Mouse (Mus musculus): ENCODE data around the gene Pfkp.

The Pfkp gene

GRCm38 (mm10) chr13:6602786-6603409 lies 45.7 kb downstream of the Pfkp start:
- no peak for DNase-seq (ENCODE audit: low read depth, low spot score)

- DNase-seq (ENCODE audit: low read depth, low spot score) = no peak
These were observed 46.9 kb downstream of the Pfkp start for GRCm38 (mm10) chr13:6601676-6602075.

- DNase-seq (ENCODE audit: low read depth, low spot score) = no peak
These were observed 48.0 kb downstream of the Pfkp start for GRCm38 (mm10) chr13:6600626-6601025.

- DNase-seq (ENCODE audit: low read depth, low spot score) = no peak
These were observed 50.8 kb downstream of the Pfkp start for GRCm38 (mm10) chr13:6597801-6598200.

GRCm38 (mm10) chr13:6595403-6595802 lies 53.2 kb downstream of the Pfkp start:
- DNase-seq (ENCODE audit: low read depth, low spot score) = no peak

- DNase-seq (ENCODE audit: low read depth, low spot score) = no peak
These were observed 57.7 kb downstream of the Pfkp start for GRCm38 (mm10) chr13:6590846-6591245.

GRCm38 (mm10) chr13:6586009-6586408 lies 62.6 kb downstream of the Pfkp start:
- no peak for DNase-seq (ENCODE audit: low read depth, low spot score)

- DNase-seq (ENCODE audit: low read depth, low spot score) = no peak
These were observed 65.0 kb downstream of the Pfkp start for GRCm38 (mm10) chr13:6583499-6584125.

GRCm38 (mm10) chr13:6575920-6576509 lies 72.6 kb downstream of the Pfkp start:
- no peak for DNase-seq (ENCODE audit: low read depth, low spot score)

GRCm38 (mm10) chr13:6565571-6565970 lies 83.0 kb downstream of the Pfkp start:
- DNase-seq (ENCODE audit: low read depth, low spot score) = no peak

- no peak for DNase-seq (ENCODE audit: low read depth, low spot score)
These were observed 86.2 kb downstream of the Pfkp start for GRCm38 (mm10) chr13:6562409-6562808.

GRCm38 (mm10) chr13:6557771-6558170 lies 90.8 kb downstream of the Pfkp start:
- DNase-seq (ENCODE audit: low read depth, low spot score) = no peak

- no peak for DNase-seq (ENCODE audit: low read depth, low spot score)
These were observed 92.9 kb downstream of the Pfkp start for GRCm38 (mm10) chr13:6555656-6556055.

- DNase-seq (ENCODE audit: low read depth, low spot score) = no peak
These were observed 94.9 kb downstream of the Pfkp start for GRCm38 (mm10) chr13:6553708-6554107.

GRCm38 (mm10) chr13:6535287-6535932 lies 113.2 kb downstream of the Pfkp start:
- DNase-seq (ENCODE audit: low read depth, low spot score) = no peak

- no peak for DNase-seq (ENCODE audit: low read depth, low spot score)
These were observed 115.9 kb downstream of the Pfkp start for GRCm38 (mm10) chr13:6532683-6533082.
